Mouse (Mus musculus) frontal cortex, adult 2 months (tissue): ENCODE results near the gene Coa7. TPM values are rescaled to one million over a fixed set of nuclear protein-coding genes. Genes with fewer than 3 reads are reported as not detected.
"Not testable (repeated sequence)": the region's sequence is repeated elsewhere in the genome, so short reads cannot be mapped to it uniquely, and the experiment has no call there.

ENCODE experiments used
- DNase-seq, 2 experiments: peaks; one replicate each; pipeline ENCODE4 v3.0.0; 2022; ENCODE audit warnings: low spot score in 1 of 2; ENCODE audit errors: extremely low spot score in 1 of 2
- polyA plus RNA-seq: library from polyadenylated mRNA; depleted of rRNA; stranded (reverse); fragments of >200 nt; gene quantifications from 2 replicates; pipeline ENCODE4 v1.2.3, GENCODE M21; 2012

Gene Coa7
- polyA plus RNA-seq, 1 experiment, result 14.4 TPM

GRCm38 (mm10) chr4:108338811-108339210 is 10.9 kb downstream of the Coa7 start:
- DNase-seq, result peak; percentile 71 to 78

- DNase-seq, result peak; percentile 46 to 85
Observed at GRCm38 (mm10) chr4:108339277-108339690, 11.3 kb downstream of the Coa7 start.

- DNase-seq, result no peak
Observed at GRCm38 (mm10) chr4:108344631-108345083, 16.7 kb downstream of the Coa7 start.

GRCm38 (mm10) chr4:108345826-108346225 is 17.9 kb downstream of the Coa7 start:
- no peak for DNase-seq

DNA sequence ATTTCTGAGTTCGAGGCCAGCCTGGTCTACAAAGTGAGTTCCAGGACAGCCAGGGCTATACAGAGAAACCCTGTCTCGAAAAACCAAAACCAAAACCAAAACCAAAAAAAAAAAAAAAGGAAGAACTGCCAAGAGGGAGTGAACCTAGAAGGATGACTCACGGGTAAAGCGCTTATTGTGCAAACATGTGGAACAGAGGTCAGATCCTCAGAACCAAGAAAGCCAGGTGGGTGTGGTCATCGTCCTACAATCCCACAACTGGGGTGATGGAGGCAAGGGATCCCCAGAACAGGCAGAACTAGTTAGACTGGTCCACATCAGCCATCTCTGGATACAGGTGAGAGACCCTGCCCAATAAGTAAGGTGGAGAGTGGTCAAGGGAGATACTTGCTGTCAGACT is 19.2 kb downstream of the Coa7 start:
- DNase-seq, result no peak

DNA sequence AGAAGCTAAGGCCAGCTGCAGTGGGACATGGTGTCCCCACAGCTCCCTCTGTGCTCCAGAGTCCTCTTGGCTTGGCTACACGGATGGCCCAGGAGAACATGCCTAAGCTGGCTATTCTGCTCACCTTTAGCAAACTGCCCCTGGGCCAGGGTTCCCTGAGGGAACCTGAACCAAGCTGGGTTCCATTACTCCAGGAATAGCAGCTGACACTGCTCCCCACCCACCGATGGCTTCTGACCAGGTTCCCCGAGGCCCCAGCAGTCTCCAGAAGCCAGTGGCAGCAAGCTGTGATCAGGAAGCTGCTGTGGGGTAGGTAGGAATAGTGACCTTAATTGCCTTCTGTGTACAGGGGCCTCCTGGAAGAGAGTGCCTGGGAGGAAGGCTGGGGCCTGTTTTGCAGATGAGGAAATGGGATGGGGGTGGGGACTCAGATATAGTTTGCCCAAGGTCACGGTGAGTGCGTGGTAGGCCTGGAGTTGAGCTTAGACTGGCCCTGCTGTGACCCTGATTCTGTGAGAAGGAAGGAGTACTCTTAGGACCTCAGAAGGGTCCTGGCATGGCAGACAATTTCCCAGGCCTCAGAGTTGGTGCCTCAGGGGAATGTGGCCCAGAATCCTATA is 20.4 kb downstream of the Coa7 start:
- DNase-seq, result no peak

- DNase-seq, result no peak
Observed at GRCm38 (mm10) chr4:108349064-108349463, 21.1 kb downstream of the Coa7 start.

DNA sequence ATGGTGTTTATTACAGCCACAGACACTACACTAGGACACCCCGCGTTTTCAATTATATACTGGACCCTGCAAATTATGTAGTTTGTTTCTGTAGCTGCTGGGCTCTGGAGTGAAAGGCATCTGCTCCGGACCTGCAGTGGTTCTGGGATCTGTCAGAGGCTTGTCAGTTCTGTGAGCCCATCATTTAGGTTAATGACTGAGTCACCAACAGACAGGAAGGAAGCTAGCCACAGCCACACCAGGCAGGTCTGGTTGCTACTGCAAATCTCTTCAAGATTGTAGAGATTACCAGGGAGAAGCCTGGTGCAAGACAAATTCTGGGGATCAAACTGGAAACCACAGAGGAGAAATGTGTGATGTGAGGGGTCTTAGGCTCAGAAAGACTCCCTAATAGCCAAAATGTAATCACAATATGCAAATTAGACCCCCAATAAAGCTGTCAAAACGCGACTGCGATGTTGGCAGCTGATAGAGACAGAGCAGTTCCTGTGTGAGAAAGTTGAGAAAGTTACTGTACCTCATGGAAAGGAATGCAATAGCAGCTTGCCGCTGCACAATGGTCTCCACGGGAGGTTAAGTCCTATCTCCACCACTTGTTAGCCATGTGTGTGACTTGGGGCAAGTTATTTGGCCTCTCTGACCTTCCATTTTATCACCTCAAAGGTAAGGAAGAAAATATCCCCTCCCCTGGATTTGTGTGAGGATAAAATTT is 22.1 kb downstream of the Coa7 start:
- no peak for DNase-seq

GRCm38 (mm10) chr4:108350819-108351218 is 22.9 kb downstream of the Coa7 start:
- DNase-seq, result no peak

DNA sequence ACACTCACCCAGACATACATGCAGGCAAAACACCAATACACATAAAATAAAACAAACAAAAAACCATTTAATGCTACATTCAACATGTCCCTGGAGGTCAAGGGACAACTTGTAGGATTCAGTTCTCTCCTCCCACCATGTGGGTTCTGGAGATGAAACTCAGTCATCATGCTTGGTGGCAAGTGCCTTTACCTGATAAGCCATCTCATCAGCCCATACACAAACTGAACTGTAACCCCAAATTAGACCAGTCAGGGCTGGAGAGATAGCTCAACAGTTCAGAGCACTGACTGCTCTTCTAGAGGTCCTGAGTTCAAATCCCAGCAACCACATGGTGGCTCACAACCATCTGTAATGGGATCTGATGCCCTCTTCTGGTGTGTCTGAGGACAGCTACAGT is 25.7 kb downstream of the Coa7 start:
- not testable (repeated sequence) for DNase-seq

- no peak for DNase-seq
Observed at GRCm38 (mm10) chr4:108357458-108357857, 29.5 kb downstream of the Coa7 start.

DNA sequence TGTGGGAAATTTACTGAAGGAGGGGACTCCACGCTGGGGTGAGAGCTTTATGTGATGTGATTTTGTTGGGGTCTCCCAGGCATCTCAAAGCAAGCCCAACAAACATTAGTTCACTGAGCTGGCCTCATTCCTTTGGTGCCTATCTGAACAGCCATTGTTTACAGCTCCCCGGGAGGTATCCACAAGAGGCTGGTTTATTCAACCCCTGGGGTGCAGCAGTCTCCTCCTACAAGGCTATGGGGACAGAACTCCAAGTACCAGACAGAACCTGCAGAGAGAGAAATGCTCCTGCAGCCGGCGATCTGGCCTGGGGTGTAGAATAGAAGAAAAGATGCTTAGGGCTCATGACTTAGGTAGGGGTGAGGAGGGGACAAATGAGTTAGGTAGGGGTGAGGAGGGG is 30.6 kb downstream of the Coa7 start:
- no peak for DNase-seq

- peak; percentile 15 to 46 for DNase-seq
Observed at GRCm38 (mm10) chr4:108360136-108361055, 32.5 kb downstream of the Coa7 start.

GRCm38 (mm10) chr4:108362321-108363261 is 34.7 kb downstream of the Coa7 start:
- DNase-seq, result no peak

- no peak for DNase-seq
Observed at GRCm38 (mm10) chr4:108363355-108364110, 35.6 kb downstream of the Coa7 start.

DNA sequence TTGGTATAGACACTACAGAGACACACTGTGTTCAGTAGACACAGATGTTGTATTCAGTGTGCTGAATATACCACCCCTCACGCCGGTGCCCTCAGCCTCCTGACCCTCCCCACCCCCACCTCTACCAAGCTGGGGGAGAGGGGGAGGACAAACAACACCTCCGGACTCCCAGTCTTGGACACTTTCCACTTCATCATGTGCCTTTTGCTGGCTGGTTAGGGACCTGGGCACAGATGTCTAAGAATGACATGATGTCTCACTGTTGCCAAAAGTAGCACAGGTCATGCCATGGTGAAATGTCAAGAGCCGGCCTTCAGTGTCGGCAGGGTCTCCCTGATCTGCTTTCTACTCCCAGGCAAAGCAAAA is 36.2 kb downstream of the Coa7 start:
- DNase-seq, result no peak

DNA sequence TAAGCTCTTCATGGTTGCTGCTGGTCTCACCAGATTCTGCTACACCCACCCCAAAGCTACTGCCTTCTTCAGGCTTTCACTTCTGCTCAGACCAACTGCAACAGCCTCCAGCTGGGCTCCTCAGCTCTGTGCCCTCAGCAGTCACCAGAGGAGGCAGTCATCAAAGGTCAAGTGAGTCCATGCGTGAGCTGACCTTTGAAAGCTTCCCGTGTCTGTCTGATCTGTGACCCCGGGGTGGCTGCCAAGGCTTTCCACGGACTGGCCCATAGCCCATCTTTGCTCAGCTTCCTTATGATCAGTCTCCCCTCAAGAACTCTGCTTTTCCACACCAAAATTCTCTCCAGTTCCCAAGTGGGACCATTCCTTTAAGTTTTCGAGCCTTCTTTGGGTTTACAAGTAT is 41.3 kb downstream of the Coa7 start:
- no peak for DNase-seq

DNA sequence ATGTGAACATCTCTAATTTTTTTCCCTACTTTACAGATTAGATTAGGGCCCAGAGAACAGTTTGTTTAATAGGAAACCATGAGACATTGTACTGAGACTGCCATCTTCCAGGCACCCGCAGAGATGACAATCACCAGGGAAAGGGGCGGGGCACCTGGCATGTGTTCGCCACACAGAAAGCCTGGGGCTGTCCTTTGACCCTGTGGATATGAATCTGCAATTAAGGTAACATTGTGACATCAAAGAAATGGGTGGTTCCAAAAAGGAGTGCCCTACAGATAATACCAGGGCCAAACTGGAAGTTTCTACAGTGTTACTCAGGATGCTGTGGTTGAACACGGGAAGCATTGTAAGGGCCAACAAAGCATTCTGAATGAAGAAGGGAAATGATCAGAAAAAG is 42.5 kb downstream of the Coa7 start:
- no peak for DNase-seq

DNA sequence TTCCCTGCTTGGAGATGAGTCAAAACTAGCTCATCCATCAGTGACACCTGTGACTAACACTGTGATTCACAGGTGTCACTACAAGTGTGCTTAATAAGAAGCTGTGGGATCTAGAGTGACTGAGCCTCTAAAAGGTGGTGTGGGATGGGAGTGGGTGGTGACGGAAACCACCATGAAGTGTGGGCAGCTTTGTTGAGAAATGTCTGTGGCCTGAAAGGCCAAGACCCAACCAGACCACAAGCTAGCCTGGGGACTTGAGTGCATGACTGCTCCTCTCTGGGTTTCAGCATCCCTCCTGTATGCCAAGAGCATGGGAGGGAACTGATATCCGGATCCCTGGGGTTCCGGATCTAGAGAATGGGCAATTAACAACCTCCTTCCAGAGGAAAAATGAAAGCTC is 43.5 kb downstream of the Coa7 start:
- DNase-seq, result no peak
